Mouse (Mus musculus) liver, embryonic 14.5 days (tissue): ENCODE measurements around the gene Dgkh. TPM values are rescaled to one million over a fixed set of nuclear protein-coding genes. Genes with fewer than 3 reads are reported as not detected.

Source experiments
- ATAC-seq: fragments of 200-750 bp; cut with Nextera tagmentation; 2 replicates; pipeline ENCODE4 v1.8.0; 2017; ENCODE audit warnings: moderate number of reproducible peaks, mild to moderate bottlenecking, moderate library complexity; ENCODE audit not compliant: insufficient read depth
- DNase-seq, 3 experiments: peaks; one replicate each; pipeline ENCODE4 v3.0.0-alpha.2; 2012 to 2013; ENCODE audit warnings: low read depth in 3 of 3, low spot score in 3 of 3
- H3K27ac ChIP-seq: fragments of 300-500 bp; sonication (generic); 2 replicates; pipeline ENCODE4 v1.5.1; 2014; ENCODE audit warnings: moderate library complexity, mild to moderate bottlenecking, control low read depth, inconsistent platforms
- H3K27me3 ChIP-seq: fragments of 300-500 bp; sonication (generic); 2 replicates; pipeline ENCODE4 v1.6.1; 2014; ENCODE audit warnings: mild to moderate bottlenecking, low read length, moderate library complexity; ENCODE audit not compliant: control insufficient read depth, insufficient read depth
- H3K36me3 ChIP-seq: fragments of 300-500 bp; sonication (generic); replicated peaks from 2 replicates; pipeline ENCODE4 v1.6.1; 2014; ENCODE audit warnings: low read depth; ENCODE audit not compliant: control insufficient read depth, insufficient read depth
- H3K4me1 ChIP-seq, 2 experiments: fragments of 200-500 bp in 1 of 2; fragments of 300-500 bp in 1 of 2; sonication (generic) in 1 of 2; replicated peaks; 2 replicates each; pipeline ENCODE4 v1.6.1; 2012 to 2014; ENCODE audit warnings: antibody characterized with exemption in 1 of 2, inconsistent platforms in 1 of 2, low read length in 1 of 2; ENCODE audit not compliant: control insufficient read depth in 2 of 2, insufficient read depth in 2 of 2
- H3K4me2 ChIP-seq: fragments of 300-500 bp; sonication (generic); 2 replicates; pipeline ENCODE4 v1.6.1; 2014; ENCODE audit warnings: low read depth, mild to moderate bottlenecking, control low read depth, moderate library complexity
- H3K4me3 ChIP-seq, 2 experiments: fragments of 200-500 bp in 1 of 2; fragments of 300-500 bp in 1 of 2; sonication (generic) in 1 of 2; 2 replicates each; pipeline ENCODE4 v1.5.1; 2012 to 2014; ENCODE audit warnings: low read depth in 2 of 2, low read length in 2 of 2, mild to moderate bottlenecking in 2 of 2, control low read depth in 1 of 2, inconsistent platforms in 1 of 2, moderate library complexity in 1 of 2; ENCODE audit not compliant: insufficient read depth in 1 of 2
- H3K9ac ChIP-seq: fragments of 300-500 bp; sonication (generic); replicated peaks from 2 replicates; pipeline ENCODE4 v1.6.1; 2014; ENCODE audit warnings: mild to moderate bottlenecking, control low read depth, moderate library complexity
- H3K9me3 ChIP-seq: fragments of 300-500 bp; sonication (generic); 2 replicates; pipeline ENCODE4 v1.6.1; 2016; ENCODE audit warnings: low read length, mixed read lengths; ENCODE audit not compliant: control insufficient read depth
- CTCF ChIP-seq: IDR thresholded peaks from 2 replicates; pipeline ENCODE4 v1.5.1; 2016; ENCODE audit warnings: antibody characterized with exemption, low read depth, control low read depth
- EP300 ChIP-seq: IDR thresholded peaks from 2 replicates; pipeline ENCODE4 v1.6.1; 2016; ENCODE audit warnings: antibody characterized with exemption, low read depth
- WGBS: fragments of 180-500 bp; shearing (Covaris S2); extraction: QIAGEN DNeasy Blood & Tissue Kit; methylation state at CpG from one replicate; pipeline ENCODE4 v1.1.7; 2014; ENCODE audit not compliant: insufficient replicate concordance; 5-methylcytosine and 5-hydroxymethylcytosine counted together
- polyA plus RNA-seq, 2 experiments: library from polyadenylated mRNA; depleted of rRNA in 1 of 2; stranded (reverse) in 1 of 2; unstranded in 1 of 2; fragments of >200 nt; fragmentation: Nextera tagmentation in 1 of 2; extraction: Ambion mirVana in 1 of 2; gene quantifications; 2 replicates each; pipeline versions ENCODE4 v1.2.1 to v1.2.3; 2012 to 2014

Dgkh gene
- polyA plus RNA-seq, 2 experiments: 0.15 to 0.36 TPM

DNA sequence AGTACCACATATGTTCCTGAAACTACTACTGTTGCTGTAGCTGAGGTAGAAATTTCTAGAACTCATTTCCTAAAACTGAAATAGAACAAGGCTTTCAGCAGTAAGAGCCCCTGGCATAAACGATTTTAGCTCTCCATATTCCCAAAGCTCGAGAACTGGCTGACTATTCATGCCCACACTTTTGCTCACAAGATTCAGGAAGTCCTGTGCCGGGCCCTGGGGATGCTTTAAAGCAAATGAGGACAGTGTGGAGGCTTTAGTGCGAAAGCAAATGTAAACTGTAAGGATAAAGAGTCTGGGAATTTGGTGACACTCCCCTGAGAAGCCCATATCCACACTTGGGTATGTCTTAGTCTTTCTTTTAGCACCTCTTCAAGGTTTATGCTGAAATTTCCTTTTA lies 40.0 kb downstream of the Dgkh start:
- Histone ChIP-seq H3K4me3 (no peak overlapping the region), H3K36me3 (no peaks in the 10 kb centered on the region), H3K9ac (no peak overlapping the region), H3K27me3 (no peaks in the 10 kb centered on the region), H3K4me2 (no peak overlapping the region), H3K9me3 (no peaks in the 10 kb centered on the region), H3K4me1 (no peaks in the 10 kb centered on the region), H3K27ac (no peak overlapping the region)
- ATAC-seq (no peak), DNase-seq (no peak)
- 30% methylated on average over 4 of the region's 4 CpGs for WGBS
- TF ChIP-seq EP300 (no peak), CTCF (no peak)

GRCm38 (mm10) chr14:78691926-78692487 lies 40.6 kb downstream of the Dgkh start:
- ATAC-seq (no peak), DNase-seq (no peak)
- 27% methylated on average over 5 of the region's 5 CpGs for WGBS
- Histone ChIP-seq H3K36me3 (no peaks in the 10 kb centered on the region), H3K27me3 (no peaks in the 10 kb centered on the region), H3K27ac (no peak overlapping the region), H3K9me3 (no peaks in the 10 kb centered on the region), H3K4me2 (no peak overlapping the region), H3K4me1 (no peaks in the 10 kb centered on the region), H3K4me3 (no peak overlapping the region), H3K9ac (no peak overlapping the region)
- no peak for TF ChIP-seq EP300
- TF ChIP-seq CTCF: no peak

- ATAC-seq (no peak), DNase-seq (no peak)
- Histone ChIP-seq H3K27ac (no peak overlapping the region), H3K36me3 (no peaks in the 10 kb centered on the region), H3K4me3 (no peak overlapping the region), H3K27me3 (no peaks in the 10 kb centered on the region), H3K4me2 (no peak overlapping the region), H3K9me3 (no peaks in the 10 kb centered on the region), H3K9ac (no peak overlapping the region), H3K4me1 (no peaks in the 10 kb centered on the region)
- WGBS: 53% methylated on average over 1 of the region's 1 CpGs
- TF ChIP-seq EP300: no peak
- no peak for TF ChIP-seq CTCF
Measured at GRCm38 (mm10) chr14:78690883-78691282, 41.7 kb downstream of the Dgkh start.

DNA sequence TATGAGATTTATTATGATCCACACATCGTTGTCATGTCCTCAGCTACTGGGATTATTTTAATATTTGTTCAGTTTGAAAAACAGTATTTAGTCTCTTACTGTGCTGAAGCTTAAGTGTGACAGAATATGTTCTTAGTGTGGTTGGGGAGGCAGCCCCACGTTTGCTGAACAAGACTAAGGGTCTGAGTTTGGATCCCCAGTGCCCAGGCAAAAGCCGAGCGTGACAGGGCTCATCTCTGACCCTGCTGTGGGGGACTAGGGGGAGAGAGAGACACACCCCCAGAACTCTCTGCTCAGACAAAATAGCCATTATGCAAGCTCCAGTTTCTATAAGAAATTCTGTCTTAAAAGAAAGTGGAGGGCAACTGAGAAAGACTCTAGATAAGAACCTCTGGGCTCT lies 42.2 kb downstream of the Dgkh start:
- TF ChIP-seq CTCF (no peak), EP300 (no peak)
- no peaks in the 10 kb centered on the region for H3K4me1 ChIP-seq
- no peak overlapping the region for H3K9ac ChIP-seq
- DNase-seq: no peak
- H3K9me3 ChIP-seq: no peaks in the 10 kb centered on the region
- WGBS: 55% methylated on average over 4 of the region's 4 CpGs
- H3K4me3 ChIP-seq: no peak overlapping the region
- no peak overlapping the region for H3K4me2 ChIP-seq
- ATAC-seq: no peak
- H3K27me3 ChIP-seq: no peaks in the 10 kb centered on the region
- H3K36me3 ChIP-seq: no peaks in the 10 kb centered on the region
- no peak overlapping the region for H3K27ac ChIP-seq

GRCm38 (mm10) chr14:78689950-78690349 lies 42.6 kb downstream of the Dgkh start:
- Histone ChIP-seq H3K9ac (no peak overlapping the region), H3K4me2 (no peak overlapping the region), H3K36me3 (no peaks in the 10 kb centered on the region), H3K4me3 (no peak overlapping the region), H3K4me1 (no peaks in the 10 kb centered on the region), H3K9me3 (no peaks in the 10 kb centered on the region), H3K27ac (no peak overlapping the region), H3K27me3 (no peaks in the 10 kb centered on the region)
- TF ChIP-seq EP300 (no peak), CTCF (no peak)
- ATAC-seq (no peak), DNase-seq (no peak)
- WGBS: 74% methylated on average over 9 of the region's 9 CpGs
